Mouse (Mus musculus) activated CD4-positive, CD25-positive, alpha-beta regulatory T cell, adult 4 months (primary cell): Measurements from ENCODE around the gene Inca1. TPM values are rescaled to one million over a fixed set of nuclear protein-coding genes. Genes with fewer than 3 reads are reported as not detected.

Experiments
- ATAC-seq: one replicate; pipeline ENCODE4 v1.8.0; 2017
- polyA plus RNA-seq, 2 experiments: library from polyadenylated mRNA; unstranded; fragments of 100-300 nt; shearing (Covaris generic); gene quantifications; one replicate each; pipeline ENCODE4 v1.2.1; 2017

The Inca1 gene
- polyA plus RNA-seq: under 1 TPM in 1 of 2 experiments, not detected in 1; 0.63 TPM

- ATAC-seq: peak; percentile 95
Measured at GRCm38 (mm10) chr11:70699722-70700556, at the start of gene Inca1, which contains the start of gene Kif1c. Inca1 (minus strand) TSS chr11:70700155. Kif1c (plus strand) TSS chr11:70700548.

GRCm38 (mm10) chr11:70747876-70748545 lies 48.1 kb upstream of the Inca1 start:
- ATAC-seq: no peak

GRCm38 (mm10) chr11:70745636-70746035 lies 45.7 kb upstream of the Inca1 start:
- no peak for ATAC-seq

GRCm38 (mm10) chr11:70742581-70743459 lies 42.9 kb upstream of the Inca1 start:
- no peak for ATAC-seq

GRCm38 (mm10) chr11:70742117-70742516 lies 42.2 kb upstream of the Inca1 start:
- ATAC-seq: no peak

GRCm38 (mm10) chr11:70741603-70742002 lies 41.6 kb upstream of the Inca1 start:
- no peak for ATAC-seq

GRCm38 (mm10) chr11:70737749-70738148 lies 37.8 kb upstream of the Inca1 start:
- no peak for ATAC-seq

GRCm38 (mm10) chr11:70733256-70733655 lies 33.3 kb upstream of the Inca1 start:
- ATAC-seq: no peak

- ATAC-seq: no peak
Measured at GRCm38 (mm10) chr11:70731178-70731577, 31.2 kb upstream of the Inca1 start.

- ATAC-seq: no peak
Measured at GRCm38 (mm10) chr11:70730427-70731038, 30.6 kb upstream of the Inca1 start.

- no peak for ATAC-seq
Measured at GRCm38 (mm10) chr11:70727385-70727784, 27.4 kb upstream of the Inca1 start.

GRCm38 (mm10) chr11:70726585-70726984 lies 26.6 kb upstream of the Inca1 start:
- no peak for ATAC-seq

- no peak for ATAC-seq
Measured at GRCm38 (mm10) chr11:70724706-70725105, 24.8 kb upstream of the Inca1 start.

- ATAC-seq: no peak
Measured at GRCm38 (mm10) chr11:70721072-70721471, 21.1 kb upstream of the Inca1 start.

- no peak for ATAC-seq
Measured at GRCm38 (mm10) chr11:70720567-70720966, 20.6 kb upstream of the Inca1 start.

GRCm38 (mm10) chr11:70718481-70718880 lies 18.5 kb upstream of the Inca1 start:
- no peak for ATAC-seq

GRCm38 (mm10) chr11:70715832-70716231 lies 15.9 kb upstream of the Inca1 start:
- ATAC-seq: no peak

- no peak for ATAC-seq
Measured at GRCm38 (mm10) chr11:70713222-70713621, 13.3 kb upstream of the Inca1 start.

- ATAC-seq: no peak
Measured at GRCm38 (mm10) chr11:70711026-70711425, 11.1 kb upstream of the Inca1 start.

- no peak for ATAC-seq
Measured at GRCm38 (mm10) chr11:70706127-70706526, 6.2 kb upstream of the Inca1 start.

- no peak for ATAC-seq
Measured at GRCm38 (mm10) chr11:70702781-70703180, 2.8 kb upstream of the Inca1 start.

GRCm38 (mm10) chr11:70701984-70702733 lies 2.2 kb upstream of the Inca1 start:
- no peak for ATAC-seq
